In genomic region chr1:41449972-41450371, GRCm38 (mm10) we compare ENCODE assay signal across 28 mouse cellular contexts.
"Had no signal": no experiment of that assay in that cellular context is flagged by ENCODE, and none has a peak within 500 bp of the region (broad histone marks: within the 10 kb centered on the region; RNA-seq: fewer than 3 reads in every experiment).

No protein-coding gene starts in this region.

- H3K27me3 ChIP-seq: heart, embryonic 13.5 days; heart, embryonic 15.5 days; hindbrain, embryonic 12.5 days; intestine, embryonic 15.5 days; kidney, embryonic 15.5 days; limb, embryonic 13.5 days; limb, embryonic 15.5 days; liver, embryonic 13.5 days; liver, embryonic 15.5 days had no signal

- H3K4me2 ChIP-seq: heart, embryonic 11.5 days; heart, embryonic 13.5 days; heart, embryonic 15.5 days; hindbrain, embryonic 12.5 days; hindbrain, embryonic 14.5 days; intestine, embryonic 15.5 days; kidney, embryonic 15.5 days; limb, embryonic 13.5 days; limb, embryonic 15.5 days; liver, embryonic 13.5 days; liver, embryonic 15.5 days had no signal

- ATAC-seq: hindbrain, embryonic 16.5 days; inflammation-experienced regulatory T-cells, adult 6 months; intestine, embryonic 15.5 days; intestine, postnatal 0 days had no signal

- H3K27ac ChIP-seq: heart, adult 2 months; heart, embryonic 13.5 days; heart, embryonic 15.5 days; hindbrain, embryonic 12.5 days; hindbrain, embryonic 14.5 days; intestine, embryonic 15.5 days; kidney, embryonic 15.5 days; kidney, postnatal 0 days; limb, embryonic 13.5 days; limb, embryonic 15.5 days; liver, embryonic 13.5 days; liver, embryonic 15.5 days had no signal

- H3K36me3 ChIP-seq: heart, embryonic 13.5 days; heart, embryonic 15.5 days; hindbrain, embryonic 12.5 days; intestine, embryonic 15.5 days; kidney, embryonic 15.5 days; limb, embryonic 13.5 days; limb, embryonic 15.5 days; liver, embryonic 13.5 days; liver, embryonic 15.5 days had no signal

- DNase-seq: gastrocnemius, postnatal 14 days; gastrocnemius, postnatal 36 days; heart, adult 11 months; heart, adult 2 months; heart, postnatal 14 days; heart, postnatal 36 days; kidney, adult 2 months; kidney, adult 9 months; kidney, postnatal 14 days; kidney, postnatal 36 days; layer of hippocampus, adult 9-11 months; layer of hippocampus, postnatal 36 days; left cerebral cortex, postnatal 4 days; liver, embryonic 13.5 days had no signal

- H3K9me3 ChIP-seq: heart, embryonic 13.5 days; heart, embryonic 15.5 days; hindbrain, embryonic 12.5 days; intestine, embryonic 15.5 days; kidney, embryonic 15.5 days; limb, embryonic 13.5 days; limb, embryonic 15.5 days; liver, embryonic 13.5 days; liver, embryonic 15.5 days had no signal

- H3K9ac ChIP-seq: heart, embryonic 13.5 days; heart, embryonic 15.5 days; hindbrain, embryonic 12.5 days; hindbrain, embryonic 14.5 days; intestine, embryonic 15.5 days; kidney, embryonic 15.5 days; limb, embryonic 13.5 days; limb, embryonic 15.5 days; liver, embryonic 13.5 days; liver, embryonic 15.5 days had no signal

- H3K4me3 ChIP-seq: heart, adult 2 months; heart, embryonic 13.5 days; heart, embryonic 15.5 days; hindbrain, embryonic 12.5 days; intestine, embryonic 15.5 days; kidney, embryonic 15.5 days; limb, embryonic 13.5 days; limb, embryonic 15.5 days; liver, embryonic 13.5 days; liver, embryonic 15.5 days had no signal

- H3K4me1 ChIP-seq: heart, embryonic 15.5 days; hindbrain, embryonic 12.5 days; intestine, embryonic 15.5 days; kidney, embryonic 15.5 days; limb, embryonic 13.5 days; limb, embryonic 15.5 days; liver, embryonic 13.5 days; liver, embryonic 15.5 days had no signal
